Mouse (Mus musculus) spleen, adult 2 months (tissue): ENCODE data around the gene Siae.

Experiments
- CTCF ChIP-seq: fragments of 200-500 bp; IDR thresholded peaks from 2 replicates; pipeline ENCODE4 v1.5.1; 2011; ENCODE audit warnings: mild to moderate bottlenecking, inconsistent platforms; ENCODE audit not compliant: insufficient read depth, insufficient read length, insufficient replicate concordance; ENCODE audit errors: extremely low read depth
- POLR2A ChIP-seq: fragments of 200-500 bp; IDR thresholded peaks from 2 replicates; pipeline ENCODE4 v1.6.1; 2011; ENCODE audit warnings: low read depth, low read length, inconsistent platforms

GRCm38 (mm10) chr9:37540226-37540625, 15.3 kb upstream of the Siae start:
- TF ChIP-seq CTCF (no peak), POLR2A (no peak)
